Mouse (Mus musculus): ENCODE results near the gene Actl6a. TPM values are rescaled to one million over a fixed set of nuclear protein-coding genes. Genes with fewer than 3 reads are reported as not detected.
"Not testable (repeated sequence)": the region's sequence is repeated elsewhere in the genome, so short reads cannot be mapped to it uniquely, and the experiment has no call there.

The Actl6a gene
- polyA plus RNA-seq, 1 experiment from 2014 or later: 63.9 TPM

GRCm38 (mm10) chr3:32737172-32737655 is 31.1 kb downstream of the Actl6a start, which contains the start of gene Mrpl47:
Gene Mrpl47, minus strand, starts transcription at chr3:32737605.
- H3K27me3 ChIP-seq (ENCODE audit: control insufficient read depth, insufficient read depth, low read length): no peaks in the 10 kb centered on the region
- peak within 1 kb of the TSS; percentile 68 for H3K4me3 ChIP-seq (replicated peaks; ENCODE audit: low read length)
- peak within 1 kb of the TSS; percentile 85 for H3K9ac ChIP-seq
- peak within 1 kb of the TSS; percentile 86 for H3K27ac ChIP-seq
- DNase-seq (ENCODE audit: low spot score): no peak
- ATAC-seq (ENCODE audit: low FRiP score): peak; percentile 63
- WGBS: under 1% methylated on average over 28 of the region's 31 CpGs
- peaks cover 25% of the 10 kb centered on the region for H3K36me3 ChIP-seq (replicated peaks; ENCODE audit: control insufficient read depth, insufficient read depth)
- H3K9me3 ChIP-seq (ENCODE audit: control insufficient read depth, low read length): no peaks in the 10 kb centered on the region
- H3K4me1 ChIP-seq (replicated peaks; ENCODE audit: control insufficient read depth, insufficient read depth, low read length): peaks cover 18% of the 10 kb centered on the region
- H3K4me2 ChIP-seq (replicated peaks): peak within 1 kb of the TSS; percentile 86

GRCm38 (mm10) chr3:32738549-32738948 is 32.5 kb downstream of the Actl6a start:
- no peak for DNase-seq (ENCODE audit: low spot score)
- ATAC-seq (ENCODE audit: low FRiP score): no peak
- H3K4me1 ChIP-seq (replicated peaks; ENCODE audit: control insufficient read depth, insufficient read depth, low read length): peaks cover 18% of the 10 kb centered on the region
- H3K27me3 ChIP-seq (ENCODE audit: control insufficient read depth, insufficient read depth, low read length): no peaks in the 10 kb centered on the region
- peaks cover 23% of the 10 kb centered on the region for H3K36me3 ChIP-seq (replicated peaks; ENCODE audit: control insufficient read depth, insufficient read depth)
- no peak overlapping the region for H3K9ac ChIP-seq
- H3K4me2 ChIP-seq (replicated peaks): no peak overlapping the region
- 92% methylated on average over 5 of the region's 5 CpGs for WGBS
- no peak overlapping the region for H3K27ac ChIP-seq
- H3K4me3 ChIP-seq (replicated peaks; ENCODE audit: low read length): no peak overlapping the region; the same call in 1 of the 2 replicates
- no peaks in the 10 kb centered on the region for H3K9me3 ChIP-seq (ENCODE audit: control insufficient read depth, low read length)

GRCm38 (mm10) chr3:32742276-32742780 is 36.2 kb downstream of the Actl6a start:
- Histone ChIP-seq H3K4me1 (replicated peaks; ENCODE audit: control insufficient read depth, insufficient read depth, low read length) (peaks cover 11% of the 10 kb centered on the region), H3K9me3 (ENCODE audit: control insufficient read depth, low read length) (no peaks in the 10 kb centered on the region), H3K9ac (no peak overlapping the region), H3K4me2 (replicated peaks) (no peak overlapping the region), H3K27me3 (ENCODE audit: control insufficient read depth, insufficient read depth, low read length) (no peaks in the 10 kb centered on the region), H3K4me3 (replicated peaks; ENCODE audit: low read length) (no peak overlapping the region), H3K27ac (no peak overlapping the region), H3K36me3 (replicated peaks; ENCODE audit: control insufficient read depth, insufficient read depth) (peaks cover 38% of the 10 kb centered on the region)
- 94% methylated on average over 2 of the region's 2 CpGs for WGBS
- DNase-seq (ENCODE audit: low spot score): no peak
- ATAC-seq (ENCODE audit: low FRiP score): no peak

GRCm38 (mm10) chr3:32745001-32745400 is 38.9 kb downstream of the Actl6a start:
- no peak overlapping the region for H3K4me2 ChIP-seq (replicated peaks)
- H3K9me3 ChIP-seq (ENCODE audit: control insufficient read depth, low read length): no peaks in the 10 kb centered on the region
- no peaks in the 10 kb centered on the region for H3K27me3 ChIP-seq (ENCODE audit: control insufficient read depth, insufficient read depth, low read length)
- no peak overlapping the region for H3K4me3 ChIP-seq (replicated peaks; ENCODE audit: low read length)
- H3K9ac ChIP-seq: no peak overlapping the region
- H3K36me3 ChIP-seq (replicated peaks; ENCODE audit: control insufficient read depth, insufficient read depth): peaks cover 59% of the 10 kb centered on the region
- no peak for DNase-seq (ENCODE audit: low spot score)
- 93% methylated on average over 6 of the region's 6 CpGs for WGBS
- no peak for ATAC-seq (ENCODE audit: low FRiP score)
- no peak overlapping the region for H3K27ac ChIP-seq
- H3K4me1 ChIP-seq (replicated peaks; ENCODE audit: control insufficient read depth, insufficient read depth, low read length): no peaks in the 10 kb centered on the region

- ATAC-seq (ENCODE audit: low FRiP score); DNase-seq (ENCODE audit: low spot score): not testable (repeated sequence)
- H3K36me3 ChIP-seq (replicated peaks; ENCODE audit: control insufficient read depth, insufficient read depth): peaks cover 59% of the 10 kb centered on the region
These were observed 39.3 kb downstream of the Actl6a start for GRCm38 (mm10) chr3:32745426-32745825.

GRCm38 (mm10) chr3:32748384-32748783 is 42.3 kb downstream of the Actl6a start:
- Histone ChIP-seq H3K27me3 (ENCODE audit: control insufficient read depth, insufficient read depth, low read length) (no peaks in the 10 kb centered on the region), H3K36me3 (replicated peaks; ENCODE audit: control insufficient read depth, insufficient read depth) (peaks cover 70% of the 10 kb centered on the region), H3K27ac (no peak overlapping the region), H3K4me2 (replicated peaks) (no peak overlapping the region), H3K4me3 (replicated peaks; ENCODE audit: low read length) (no peak overlapping the region), H3K9me3 (ENCODE audit: control insufficient read depth, low read length) (no peaks in the 10 kb centered on the region), H3K4me1 (replicated peaks; ENCODE audit: control insufficient read depth, insufficient read depth, low read length) (no peaks in the 10 kb centered on the region), H3K9ac (no peak overlapping the region)
- DNase-seq (ENCODE audit: low spot score): no peak
- 90% methylated on average over 9 of the region's 9 CpGs for WGBS
- ATAC-seq (ENCODE audit: low FRiP score): no peak

More at GRCm38 (mm10) chr3:32745426-32745825, 39.3 kb downstream of the Actl6a start:
- H3K27me3 ChIP-seq (ENCODE audit: control insufficient read depth, insufficient read depth, low read length); H3K27ac ChIP-seq; H3K4me1 ChIP-seq (replicated peaks; ENCODE audit: control insufficient read depth, insufficient read depth, low read length); H3K9ac ChIP-seq; H3K4me3 ChIP-seq (replicated peaks; ENCODE audit: low read length); H3K9me3 ChIP-seq (ENCODE audit: control insufficient read depth, low read length); H3K4me2 ChIP-seq (replicated peaks): not testable (repeated sequence)

- no peaks in the 10 kb centered on the region for H3K27me3 ChIP-seq (ENCODE audit: control insufficient read depth, insufficient read depth, low read length)
- peak; percentile 51 for DNase-seq (ENCODE audit: low spot score)
- H3K4me2 ChIP-seq (replicated peaks): no peak overlapping the region
- H3K9ac ChIP-seq: no peak overlapping the region
- H3K9me3 ChIP-seq (ENCODE audit: control insufficient read depth, low read length): no peaks in the 10 kb centered on the region
- H3K4me1 ChIP-seq (replicated peaks; ENCODE audit: control insufficient read depth, insufficient read depth, low read length): no peaks in the 10 kb centered on the region
- 75% methylated on average over 4 of the region's 4 CpGs for WGBS
- H3K4me3 ChIP-seq (replicated peaks; ENCODE audit: low read length): no peak overlapping the region
- no peak overlapping the region for H3K27ac ChIP-seq
- peak; percentile 83 for ATAC-seq (ENCODE audit: low FRiP score)
- H3K36me3 ChIP-seq (replicated peaks; ENCODE audit: control insufficient read depth, insufficient read depth): peaks cover 74% of the 10 kb centered on the region
These were observed 43.9 kb downstream of the Actl6a start for GRCm38 (mm10) chr3:32749820-32750579.

- Histone ChIP-seq H3K4me3 (replicated peaks; ENCODE audit: low read length) (no peak overlapping the region), H3K4me1 (replicated peaks; ENCODE audit: control insufficient read depth, insufficient read depth, low read length) (no peaks in the 10 kb centered on the region), H3K4me2 (replicated peaks) (no peak overlapping the region), H3K27ac (no peak overlapping the region), H3K27me3 (ENCODE audit: control insufficient read depth, insufficient read depth, low read length) (no peaks in the 10 kb centered on the region), H3K9ac (no peak overlapping the region), H3K9me3 (ENCODE audit: control insufficient read depth, low read length) (no peaks in the 10 kb centered on the region), H3K36me3 (replicated peaks; ENCODE audit: control insufficient read depth, insufficient read depth) (peaks cover 40% of the 10 kb centered on the region)
- no peak for DNase-seq (ENCODE audit: low spot score)
- WGBS: 94% methylated on average over 3 of the region's 3 CpGs
- no peak for ATAC-seq (ENCODE audit: low FRiP score)
These were observed 48.4 kb downstream of the Actl6a start for GRCm38 (mm10) chr3:32754384-32754915.

- Histone ChIP-seq H3K9ac (no peak overlapping the region), H3K9me3 (ENCODE audit: control insufficient read depth, low read length) (no peaks in the 10 kb centered on the region), H3K27ac (no peak overlapping the region), H3K4me2 (replicated peaks) (no peak overlapping the region), H3K36me3 (replicated peaks; ENCODE audit: control insufficient read depth, insufficient read depth) (peaks cover 4% of the 10 kb centered on the region), H3K4me3 (replicated peaks; ENCODE audit: low read length) (no peak overlapping the region), H3K4me1 (replicated peaks; ENCODE audit: control insufficient read depth, insufficient read depth, low read length) (no peaks in the 10 kb centered on the region), H3K27me3 (ENCODE audit: control insufficient read depth, insufficient read depth, low read length) (no peaks in the 10 kb centered on the region)
- ATAC-seq (ENCODE audit: low FRiP score) (no peak), DNase-seq (ENCODE audit: low spot score) (no peak)
- 65% methylated on average over 5 of the region's 5 CpGs for WGBS
These were observed 53.1 kb downstream of the Actl6a start for GRCm38 (mm10) chr3:32759212-32759611.

All from hindbrain, embryonic 14.5 days (tissue).